Mouse (Mus musculus) heart, adult 2 months (tissue): ENCODE data around the gene Trat1. TPM values are rescaled to one million over a fixed set of nuclear protein-coding genes. Genes with fewer than 3 reads are reported as not detected.

Experiments used
- DNase-seq, 2 experiments: peaks; one replicate each; pipeline ENCODE4 v3.0.0; 2021
- H3K27ac ChIP-seq: fragments of 200-600 bp; 2 replicates; pipeline ENCODE4 v1.8.1; 2022
- H3K27me3 ChIP-seq: fragments of 200-500 bp; 2 replicates; pipeline ENCODE4 v1.6.1; 2012; ENCODE audit warnings: mild to moderate bottlenecking, low read length, inconsistent platforms, mixed read lengths; ENCODE audit not compliant: control insufficient read depth, insufficient read depth
- H3K36me3 ChIP-seq: fragments of 200-500 bp; 2 replicates; pipeline ENCODE4 v1.6.1; 2012; ENCODE audit warnings: low read length, inconsistent platforms; ENCODE audit not compliant: control insufficient read depth, insufficient read depth
- H3K4me1 ChIP-seq: fragments of 200-500 bp; 2 replicates; pipeline ENCODE4 v1.6.1; 2011; ENCODE audit warnings: low read length; ENCODE audit not compliant: control insufficient read depth, insufficient read depth
- H3K4me3 ChIP-seq: fragments of 200-600 bp; 2 replicates; pipeline ENCODE4 v1.8.1; 2022
- H3K79me2 ChIP-seq: fragments of 200-500 bp; replicated peaks from 2 replicates; pipeline ENCODE4 v1.6.1; 2012; ENCODE audit warnings: mild to moderate bottlenecking, inconsistent platforms, low read length, moderate library complexity, mixed read lengths; ENCODE audit not compliant: control insufficient read depth, insufficient read depth
- H3K9ac ChIP-seq: fragments of 200-500 bp; 2 replicates; pipeline ENCODE4 v1.6.1; 2012; ENCODE audit warnings: low read depth, mild to moderate bottlenecking, control low read depth, inconsistent platforms, low read length, mixed read lengths
- CTCF ChIP-seq: fragments of 200-600 bp; IDR thresholded peaks from 2 replicates; pipeline ENCODE4 v1.8.1; 2022; ENCODE audit warnings: antibody characterized with exemption, mild to moderate bottlenecking, moderate library complexity
- EP300 ChIP-seq: fragments of 200-500 bp; IDR thresholded peaks from 2 replicates; pipeline ENCODE4 v1.6.1; 2011; ENCODE audit warnings: low read depth, low read length, control low read depth; ENCODE audit not compliant: insufficient read depth
- POLR2A ChIP-seq: fragments of 200-500 bp; IDR thresholded peaks from 2 replicates; pipeline ENCODE4 v1.6.1; 2011; ENCODE audit warnings: mild to moderate bottlenecking, low read depth, low read length, control low read depth; ENCODE audit not compliant: insufficient read depth
- whole genome bisulfite sequencing: fragments of 180-500 bp; shearing (Covaris S2); methylation state at CpG from one replicate; pipeline ENCODE4 v1.1.7; 2018; 5-methylcytosine and 5-hydroxymethylcytosine counted together
- intact Hi-C: fragments of 180-260 bp; cut with DNase I; formaldehyde crosslinking; loops from one replicate; pipeline ENCODE4 v1.15.1; 2025
- polyA plus RNA-seq: library from polyadenylated mRNA; depleted of rRNA; stranded (reverse); fragments of >200 nt; gene quantifications from 2 replicates; pipeline ENCODE4 v1.2.3, GENCODE M21; 2012
- total RNA-seq, 2 experiments: library from RNA; stranded (reverse); gene quantifications; 2 replicates each; pipeline ENCODE4 v1.2.3; 2021

Gene Trat1
- total and polyA plus RNA-seq, 3 experiments, result 0.04 to 0.25 TPM; not detected in 1

- Histone ChIP-seq H3K27ac (no peak overlapping the region), H3K36me3 (no peaks in the 10 kb centered on the region), H3K79me2 (no peaks in the 10 kb centered on the region), H3K4me1 (no peaks in the 10 kb centered on the region), H3K9ac (no peak overlapping the region), H3K4me3 (no peak overlapping the region), H3K27me3 (no peaks in the 10 kb centered on the region)
- DNase-seq, result no peak
- TF ChIP-seq CTCF, result no peak
- no peak for TF ChIP-seq POLR2A
- no peak for TF ChIP-seq EP300
- intact Hi-C loops, result no loop called here
- WGBS, result 43% methylated on average over 3 of the region's 3 CpGs
Measured at GRCm38 (mm10) chr16:48741549-48741948, 30.3 kb downstream of the Trat1 start.

- intact Hi-C loops, result no loop called here
- Histone ChIP-seq H3K36me3 (no peaks in the 10 kb centered on the region), H3K27me3 (no peaks in the 10 kb centered on the region), H3K79me2 (no peaks in the 10 kb centered on the region), H3K4me1 (no peaks in the 10 kb centered on the region), H3K27ac (no peak overlapping the region), H3K4me3 (no peak overlapping the region), H3K9ac (no peak overlapping the region)
- WGBS, result 81% methylated on average over 6 of the region's 6 CpGs
- no peak for TF ChIP-seq POLR2A
- TF ChIP-seq CTCF, result no peak
- no peak for TF ChIP-seq EP300
- DNase-seq, result no peak
Measured at GRCm38 (mm10) chr16:48739974-48740373, 31.8 kb downstream of the Trat1 start.

- H3K4me1 ChIP-seq, result no peaks in the 10 kb centered on the region
- no peak overlapping the region for H3K9ac ChIP-seq
- H3K79me2 ChIP-seq, result no peaks in the 10 kb centered on the region
- H3K36me3 ChIP-seq, result no peaks in the 10 kb centered on the region
- no peak overlapping the region for H3K4me3 ChIP-seq
- intact Hi-C loops, result no loop called here
- no peaks in the 10 kb centered on the region for H3K27me3 ChIP-seq
- no peak overlapping the region for H3K27ac ChIP-seq
- 68% methylated on average over 2 of the region's 2 CpGs for WGBS
- no peak for DNase-seq
- no peak for TF ChIP-seq EP300
- no peak for TF ChIP-seq CTCF
- TF ChIP-seq POLR2A, result no peak
Measured at GRCm38 (mm10) chr16:48738429-48738828, 33.4 kb downstream of the Trat1 start.

GRCm38 (mm10) chr16:48736890-48737289 lies 34.9 kb downstream of the Trat1 start:
- 81% methylated on average over 3 of the region's 3 CpGs for WGBS
- intact Hi-C loops, result no loop called here
- Histone ChIP-seq H3K4me3 (no peak overlapping the region), H3K27me3 (no peaks in the 10 kb centered on the region), H3K79me2 (no peaks in the 10 kb centered on the region), H3K9ac (no peak overlapping the region), H3K4me1 (no peaks in the 10 kb centered on the region), H3K27ac (no peak overlapping the region), H3K36me3 (no peaks in the 10 kb centered on the region)
- no peak for DNase-seq
- TF ChIP-seq CTCF, result no peak
- no peak for TF ChIP-seq EP300
- TF ChIP-seq POLR2A, result no peak

- Histone ChIP-seq H3K27me3 (no peaks in the 10 kb centered on the region), H3K4me3 (no peak overlapping the region), H3K27ac (no peak overlapping the region), H3K4me1 (no peaks in the 10 kb centered on the region), H3K9ac (no peak overlapping the region), H3K79me2 (no peaks in the 10 kb centered on the region), H3K36me3 (no peaks in the 10 kb centered on the region)
- WGBS, result 85% methylated on average over 3 of the region's 3 CpGs
- TF ChIP-seq POLR2A, result no peak
- TF ChIP-seq CTCF, result no peak
- no peak for TF ChIP-seq EP300
- intact Hi-C loops, result no loop called here
- no peak for DNase-seq
Measured at GRCm38 (mm10) chr16:48720259-48720658, 51.6 kb downstream of the Trat1 start.

- no peak overlapping the region for H3K4me3 ChIP-seq
- intact Hi-C loops, result no loop called here
- H3K36me3 ChIP-seq, result no peaks in the 10 kb centered on the region
- H3K9ac ChIP-seq, result no peak overlapping the region
- no peak for TF ChIP-seq EP300
- no peak for TF ChIP-seq POLR2A
- TF ChIP-seq CTCF, result no peak
- WGBS, result 30% methylated on average over 3 of the region's 3 CpGs
- H3K27me3 ChIP-seq, result no peaks in the 10 kb centered on the region
- no peaks in the 10 kb centered on the region for H3K79me2 ChIP-seq
- no peak overlapping the region for H3K27ac ChIP-seq
- DNase-seq, result no peak
- no peaks in the 10 kb centered on the region for H3K4me1 ChIP-seq
Measured at GRCm38 (mm10) chr16:48719679-48720078, 52.1 kb downstream of the Trat1 start.

GRCm38 (mm10) chr16:48716343-48716742 lies 55.5 kb downstream of the Trat1 start:
- Histone ChIP-seq H3K27me3 (no peaks in the 10 kb centered on the region), H3K4me1 (no peaks in the 10 kb centered on the region), H3K79me2 (no peaks in the 10 kb centered on the region), H3K27ac (no peak overlapping the region), H3K36me3 (no peaks in the 10 kb centered on the region), H3K9ac (no peak overlapping the region), H3K4me3 (no peak overlapping the region)
- TF ChIP-seq EP300, result no peak
- no peak for TF ChIP-seq CTCF
- no peak for TF ChIP-seq POLR2A
- intact Hi-C loops, result no loop called here
- DNase-seq, result no peak
